Mouse (Mus musculus) midbrain, postnatal 0 days (tissue): ENCODE data around the gene Clasp1. TPM values are rescaled to one million over a fixed set of nuclear protein-coding genes. Genes with fewer than 3 reads are reported as not detected.

Source experiments
- ATAC-seq: fragments of 200-750 bp; cut with Nextera tagmentation; 2 replicates; pipeline ENCODE4 v1.8.0; 2017; ENCODE audit warnings: moderate number of reproducible peaks, mild to moderate bottlenecking, moderate TSS enrichment, moderate library complexity; ENCODE audit not compliant: low FRiP score
- DNase-seq: peaks from one replicate; pipeline ENCODE4 v3.0.0-alpha.2; 2015; ENCODE audit warnings: low spot score
- H3K27ac ChIP-seq: fragments of 300-500 bp; sonication (generic); 2 replicates; pipeline ENCODE4 v1.5.1; 2014; ENCODE audit warnings: low read depth, mild to moderate bottlenecking, low read length, mixed read lengths
- H3K27me3 ChIP-seq: fragments of 300-500 bp; sonication (generic); 2 replicates; pipeline ENCODE4 v1.6.1; 2014; ENCODE audit warnings: low read length, control low read depth, mixed read lengths; ENCODE audit not compliant: insufficient read depth
- H3K36me3 ChIP-seq: fragments of 300-500 bp; sonication (generic); 2 replicates; pipeline ENCODE4 v1.6.1; 2014; ENCODE audit warnings: low read length, control low read depth, mixed read lengths; ENCODE audit not compliant: insufficient read depth
- H3K4me1 ChIP-seq: fragments of 300-500 bp; sonication (generic); 2 replicates; pipeline ENCODE4 v1.6.1; 2014; ENCODE audit warnings: mild to moderate bottlenecking, control low read depth, antibody characterized with exemption, low read length, mixed read lengths; ENCODE audit not compliant: insufficient read depth
- H3K4me2 ChIP-seq: fragments of 300-500 bp; sonication (generic); 2 replicates; pipeline ENCODE4 v1.6.1; 2014; ENCODE audit warnings: low read depth, mild to moderate bottlenecking, low read length, mixed read lengths; ENCODE audit not compliant: poor library complexity, severe bottlenecking
- H3K4me3 ChIP-seq: fragments of 300-500 bp; sonication (generic); 2 replicates; pipeline ENCODE4 v1.5.1; 2014; ENCODE audit warnings: low read depth, mild to moderate bottlenecking, low read length, moderate library complexity
- H3K9ac ChIP-seq: fragments of 300-500 bp; sonication (generic); replicated peaks from 2 replicates; pipeline ENCODE4 v1.6.1; 2014; ENCODE audit warnings: mild to moderate bottlenecking, low read length, moderate library complexity, mixed read lengths; ENCODE audit not compliant: poor library complexity, severe bottlenecking
- H3K9me3 ChIP-seq: fragments of 300-500 bp; sonication (generic); 2 replicates; pipeline ENCODE4 v1.6.1; 2016; ENCODE audit warnings: low read length, control low read depth
- CTCF ChIP-seq: IDR thresholded peaks from 2 replicates; pipeline ENCODE4 v1.5.1; 2016; ENCODE audit warnings: antibody characterized with exemption, mild to moderate bottlenecking
- WGBS: fragments of 180-500 bp; shearing (Covaris S2); extraction: QIAGEN DNeasy Blood & Tissue Kit; methylation state at CpG from one replicate; pipeline ENCODE4 v1.1.7; 2014; 5-methylcytosine and 5-hydroxymethylcytosine counted together
- polyA plus RNA-seq: library from polyadenylated mRNA; unstranded; fragments of >200 nt; fragmentation: Nextera tagmentation; extraction: Ambion mirVana; gene quantifications from 2 replicates; pipeline ENCODE4 v1.2.1, GENCODE M21; 2015
- total RNA-seq: library from RNA; depleted of rRNA; stranded (reverse); fragments of >200 nt; gene quantifications from 2 replicates; pipeline ENCODE4 v1.2.3, GENCODE M21; 2014; rRNA removed

The Clasp1 gene
- total RNA-seq (141 and 153 TPM in 2 replicates), polyA plus RNA-seq (53.7 and 75.9 TPM in 2 replicates)

GRCm38 (mm10) chr1:118388757-118389453 lies at the start of gene Clasp1:
Clasp1 (plus strand) TSS chr1:118389058.
- no peak for TF ChIP-seq CTCF
- Histone ChIP-seq H3K4me1 (peaks cover 2% of the 10 kb centered on the region; the same call in 1 of the 2 replicates), H3K27me3 (no peaks in the 10 kb centered on the region), H3K4me3 (peak within 1 kb of the TSS; percentile 86), H3K9me3 (no peaks in the 10 kb centered on the region), H3K36me3 (no peaks in the 10 kb centered on the region), H3K9ac (peak within 1 kb of the TSS; percentile 92), H3K27ac (peak within 1 kb of the TSS; percentile 89), H3K4me2 (peak within 1 kb of the TSS; percentile 67)
- DNase-seq (peak; percentile 98), ATAC-seq (peak; percentile 98)
- WGBS: under 1% methylated on average over 44 of the region's 44 CpGs

- WGBS: 43% methylated on average over 6 of the region's 6 CpGs
- no peaks in the 10 kb centered on the region for H3K27me3 ChIP-seq
- peak; percentile 14; the same call in 1 of the 2 replicates for TF ChIP-seq CTCF
- no peak overlapping the region for H3K9ac ChIP-seq
- H3K9me3 ChIP-seq: no peaks in the 10 kb centered on the region
- ATAC-seq: no peak
- no peak for DNase-seq
- no peak overlapping the region for H3K4me2 ChIP-seq
- H3K4me3 ChIP-seq: no peak overlapping the region
- no peaks in the 10 kb centered on the region for H3K4me1 ChIP-seq
- no peaks in the 10 kb centered on the region for H3K36me3 ChIP-seq
- H3K27ac ChIP-seq: no peak overlapping the region
Observed at GRCm38 (mm10) chr1:118343649-118344435, 45.0 kb upstream of the Clasp1 start.

GRCm38 (mm10) chr1:118349922-118350321 lies 38.9 kb upstream of the Clasp1 start:
- ATAC-seq: no peak
- Histone ChIP-seq H3K9me3 (no peaks in the 10 kb centered on the region), H3K27ac (no peak overlapping the region), H3K4me3 (no peak overlapping the region), H3K4me2 (no peak overlapping the region), H3K9ac (no peak overlapping the region), H3K27me3 (no peaks in the 10 kb centered on the region), H3K36me3 (no peaks in the 10 kb centered on the region), H3K4me1 (no peaks in the 10 kb centered on the region)
- DNase-seq: no peak
- TF ChIP-seq CTCF: no peak
- WGBS: 80% methylated on average over 3 of the region's 3 CpGs

GRCm38 (mm10) chr1:118359071-118359761 lies 29.6 kb upstream of the Clasp1 start:
- Histone ChIP-seq H3K9me3 (no peaks in the 10 kb centered on the region), H3K27me3 (no peaks in the 10 kb centered on the region), H3K27ac (no peak overlapping the region), H3K4me2 (no peak overlapping the region), H3K4me1 (no peaks in the 10 kb centered on the region), H3K4me3 (no peak overlapping the region), H3K9ac (no peak overlapping the region), H3K36me3 (no peaks in the 10 kb centered on the region)
- peak; percentile 27 for DNase-seq
- WGBS: 68% methylated on average over 6 of the region's 6 CpGs
- no peak for ATAC-seq
- no peak for TF ChIP-seq CTCF

GRCm38 (mm10) chr1:118367970-118368369 lies 20.9 kb upstream of the Clasp1 start:
- H3K4me1 ChIP-seq: no peaks in the 10 kb centered on the region
- H3K4me2 ChIP-seq: no peak overlapping the region
- H3K27ac ChIP-seq: no peak overlapping the region
- H3K36me3 ChIP-seq: no peaks in the 10 kb centered on the region
- peak; percentile 47 for TF ChIP-seq CTCF
- DNase-seq: no peak
- no peak for ATAC-seq
- no peak overlapping the region for H3K9ac ChIP-seq
- H3K27me3 ChIP-seq: no peaks in the 10 kb centered on the region
- H3K4me3 ChIP-seq: no peak overlapping the region
- WGBS: 83% methylated on average over 1 of the region's 1 CpGs
- no peaks in the 10 kb centered on the region for H3K9me3 ChIP-seq
